Mouse (Mus musculus) 416B (cell line): ENCODE data around the gene Tmem183a.

Experiments used
- DNase-seq: peaks from one replicate; pipeline ENCODE4 v3.0.0; 2011; ENCODE audit warnings: low read depth

Gene Tmem183a

GRCm38 (mm10) chr1:134344005-134344950 lies 17.5 kb downstream of the Tmem183a start:
- DNase-seq: no peak

GRCm38 (mm10) chr1:134343567-134343966 lies 18.2 kb downstream of the Tmem183a start:
- no peak for DNase-seq

- DNase-seq: no peak
Observed at GRCm38 (mm10) chr1:134342781-134343310, 18.9 kb downstream of the Tmem183a start.

GRCm38 (mm10) chr1:134342278-134342664 lies 19.5 kb downstream of the Tmem183a start:
- DNase-seq: no peak

GRCm38 (mm10) chr1:134341641-134342277 lies 20.0 kb downstream of the Tmem183a start:
- DNase-seq: no peak

GRCm38 (mm10) chr1:134339757-134340619 lies 21.8 kb downstream of the Tmem183a start:
- peak; percentile 39 for DNase-seq

- no peak for DNase-seq
Observed at GRCm38 (mm10) chr1:134339162-134339561, 22.6 kb downstream of the Tmem183a start.

- DNase-seq: peak; percentile 38
Observed at GRCm38 (mm10) chr1:134336958-134337710, 24.6 kb downstream of the Tmem183a start.

GRCm38 (mm10) chr1:134335924-134336810 lies 25.6 kb downstream of the Tmem183a start:
- DNase-seq: peak; percentile 24

- no peak for DNase-seq
Observed at GRCm38 (mm10) chr1:134335211-134335923, 26.4 kb downstream of the Tmem183a start.

- no peak for DNase-seq
Observed at GRCm38 (mm10) chr1:134334111-134334827, 27.5 kb downstream of the Tmem183a start.

GRCm38 (mm10) chr1:134333371-134334110 lies 28.2 kb downstream of the Tmem183a start:
- no peak for DNase-seq

- DNase-seq: peak; percentile 68
Observed at GRCm38 (mm10) chr1:134332770-134333271, 29.0 kb downstream of the Tmem183a start, which contains the start of gene Ppfia4. TSS of gene Ppfia4 (minus strand) at chr1:134332928.

GRCm38 (mm10) chr1:134331879-134332635 lies 29.7 kb downstream of the Tmem183a start:
- peak; percentile 67 for DNase-seq

GRCm38 (mm10) chr1:134326841-134327346 lies 34.9 kb downstream of the Tmem183a start:
- no peak for DNase-seq

- peak; percentile 52 for DNase-seq
Observed at GRCm38 (mm10) chr1:134322591-134322990, 39.2 kb downstream of the Tmem183a start.
